Mouse (Mus musculus) ES-E14 (cell line): ENCODE measurements at regions not wholly inside any gene's neighbourhood (a gene's known extent, or its start where the extent isn't known, plus 50 kb on each side); places are given as distances from the start of the nearest gene placed in this dataset.

Experiments
- DNase-seq: peaks from one replicate; pipeline ENCODE4 v3.0.0-alpha.2; 2013; ENCODE audit warnings: low read depth, low spot score
- H3K27ac ChIP-seq: 2 replicates; pipeline ENCODE4 v1.5.1; 2012; ENCODE audit warnings: low read depth, mild to moderate bottlenecking, low read length, moderate library complexity, mixed read lengths; ENCODE audit not compliant: poor library complexity, insufficient read depth, severe bottlenecking
- H3K36me3 ChIP-seq: 2 replicates; pipeline ENCODE4 v1.6.1; 2012; ENCODE audit warnings: mild to moderate bottlenecking, low read length, moderate library complexity, mixed read lengths; ENCODE audit not compliant: control insufficient read depth, poor library complexity, insufficient read depth, severe bottlenecking
- H3K4me1 ChIP-seq, 2 experiments: fragments of 150-350 bp in 1 of 2; sonication (generic) in 1 of 2; 2 replicates each; pipeline ENCODE4 v1.6.1; 2012; ENCODE audit warnings: low read length in 2 of 2, mild to moderate bottlenecking in 1 of 2, mixed read lengths in 1 of 2; ENCODE audit not compliant: control insufficient read depth in 2 of 2, insufficient read depth in 2 of 2, poor library complexity in 1 of 2
- H3K4me3 ChIP-seq, 2 experiments: fragments of 150-350 bp in 1 of 2; sonication (generic) in 1 of 2; 2 replicates each; pipeline ENCODE4 v1.5.1; 2012; ENCODE audit warnings: low read length in 2 of 2, low read depth in 1 of 2, mild to moderate bottlenecking in 1 of 2, mixed read lengths in 1 of 2; ENCODE audit not compliant: insufficient read depth in 1 of 2, poor library complexity in 1 of 2, severe bottlenecking in 1 of 2
- H3K9ac ChIP-seq: 2 replicates; pipeline ENCODE4 v1.6.1; 2012; ENCODE audit warnings: low read depth, mild to moderate bottlenecking, low read length, mixed read lengths; ENCODE audit not compliant: poor library complexity, insufficient read depth, severe bottlenecking
- H3K9me3 ChIP-seq: fragments of 150-350 bp; sonication (generic); 2 replicates; pipeline ENCODE4 v1.6.1; 2012; ENCODE audit warnings: low read depth, mild to moderate bottlenecking, low read length; ENCODE audit not compliant: control insufficient read depth, insufficient read depth
- CHD2 ChIP-seq: IDR thresholded peaks from 2 replicates; pipeline ENCODE4 v1.6.1; 2014; ENCODE audit warnings: mild to moderate bottlenecking, low read depth, low read length, inconsistent platforms
- HCFC1 ChIP-seq: IDR thresholded peaks from 2 replicates; pipeline ENCODE4 v1.6.1; 2012; ENCODE audit warnings: low read length, inconsistent platforms, borderline replicate concordance; ENCODE audit not compliant: insufficient read depth
- MAFK ChIP-seq: IDR thresholded peaks from 2 replicates; pipeline ENCODE4 v1.6.1; 2014; ENCODE audit warnings: mild to moderate bottlenecking, low read depth, low read length, inconsistent platforms; ENCODE audit not compliant: insufficient read depth
- ZC3H11A ChIP-seq: IDR thresholded peaks from 2 replicates; pipeline ENCODE4 v1.6.1; 2012; ENCODE audit warnings: low read depth, mild to moderate bottlenecking, inconsistent platforms, low read length, borderline replicate concordance
- ZNF384 ChIP-seq: IDR thresholded peaks from 2 replicates; pipeline ENCODE4 v1.6.1; 2012; ENCODE audit warnings: low read depth, low read length, inconsistent platforms
- in situ Hi-C, 2 experiments: fragments of 600-800 bp; cut with MboI; formaldehyde crosslinking; loops; one replicate each; pipeline ENCODE4 v1.15.1; 2025; ENCODE audit warnings: low sequenced_read_pairs in 2 of 2, inconsistent platforms in 1 of 2; ENCODE audit not compliant: unreplicated experiment in 2 of 2

GRCm38 (mm10) chr17:61303611-61304010, 1577.5 kb downstream of the Efna5 start:
- in situ Hi-C loops, result no loop called here
- Histone ChIP-seq H3K27ac (no peak overlapping the region), H3K4me3 (no peak overlapping the region), H3K4me1 (no peaks in the 10 kb centered on the region), H3K9me3 (no peaks in the 10 kb centered on the region), H3K9ac (no peak overlapping the region), H3K36me3 (no peaks in the 10 kb centered on the region)
- no peak for DNase-seq
- no peak for TF ChIP-seq ZNF384
- TF ChIP-seq MAFK, result no peak
- no peak for TF ChIP-seq ZC3H11A
- no peak for TF ChIP-seq HCFC1
- no peak for TF ChIP-seq CHD2

GRCm38 (mm10) chr17:61301984-61302383, 1579.1 kb downstream of the Efna5 start:
- no peak for DNase-seq
- Histone ChIP-seq H3K27ac (no peak overlapping the region), H3K9me3 (no peaks in the 10 kb centered on the region), H3K9ac (no peak overlapping the region), H3K36me3 (no peaks in the 10 kb centered on the region), H3K4me3 (no peak overlapping the region), H3K4me1 (no peaks in the 10 kb centered on the region)
- TF ChIP-seq ZC3H11A, result no peak
- TF ChIP-seq HCFC1, result no peak
- no peak for TF ChIP-seq MAFK
- no peak for TF ChIP-seq CHD2
- in situ Hi-C loops, result no loop called here

GRCm38 (mm10) chr17:61301171-61301570, 1579.9 kb downstream of the Efna5 start:
- Histone ChIP-seq H3K4me1 (no peaks in the 10 kb centered on the region), H3K4me3 (no peak overlapping the region), H3K9me3 (no peaks in the 10 kb centered on the region), H3K36me3 (no peaks in the 10 kb centered on the region), H3K9ac (no peak overlapping the region), H3K27ac (no peak overlapping the region)
- TF ChIP-seq CHD2, result no peak
- TF ChIP-seq MAFK, result no peak
- TF ChIP-seq HCFC1, result no peak
- TF ChIP-seq ZC3H11A, result no peak
- TF ChIP-seq ZNF384, result no peak
- in situ Hi-C loops, result no loop called here
- no peak for DNase-seq

GRCm38 (mm10) chr17:61291129-61291528, 1590.0 kb downstream of the Efna5 start:
- TF ChIP-seq HCFC1, result no peak
- no peak for TF ChIP-seq ZC3H11A
- TF ChIP-seq ZNF384, result no peak
- no peak for TF ChIP-seq MAFK
- TF ChIP-seq CHD2, result no peak
- Histone ChIP-seq H3K9me3 (no peaks in the 10 kb centered on the region), H3K36me3 (no peaks in the 10 kb centered on the region), H3K4me3 (no peak overlapping the region), H3K4me1 (no peaks in the 10 kb centered on the region), H3K27ac (no peak overlapping the region), H3K9ac (no peak overlapping the region)
- in situ Hi-C loops, result no loop called here
- DNase-seq, result no peak

- Histone ChIP-seq H3K9ac (no peak overlapping the region), H3K4me1 (no peaks in the 10 kb centered on the region), H3K9me3 (no peaks in the 10 kb centered on the region), H3K4me3 (no peak overlapping the region), H3K27ac (no peak overlapping the region), H3K36me3 (no peaks in the 10 kb centered on the region)
- in situ Hi-C loops, result no loop called here
- no peak for TF ChIP-seq HCFC1
- TF ChIP-seq ZNF384, result no peak
- no peak for TF ChIP-seq ZC3H11A
- TF ChIP-seq MAFK, result no peak
- no peak for TF ChIP-seq CHD2
- DNase-seq, result no peak
Observed at GRCm38 (mm10) chr17:61288590-61288989, 1592.5 kb downstream of the Efna5 start.
